Mouse (Mus musculus): ENCODE data around the gene Gon7. TPM values are rescaled to one million over a fixed set of nuclear protein-coding genes. Genes with fewer than 3 reads are reported as not detected.
A peak's percentile ranks its signal among the peaks of the same experiment; 100 is the strongest.

Gene Gon7
- total RNA-seq, 1 experiment: 34.2 TPM

GRCm38 (mm10) chr12:102776035-102776434 lies 18.4 kb upstream of the Gon7 start:
- in situ Hi-C loops (cut with MboI; ENCODE audit: low sequenced_read_pairs in 2 of 2, unreplicated experiment in 2 of 2): no loop called here
- TF ChIP-seq MAFK (IDR thresholded peaks at IDR 0.05; ENCODE audit: insufficient read depth, low read depth, low read length): no peak
- no peak for TF ChIP-seq ZC3H11A (IDR thresholded peaks at IDR 0.05; ENCODE audit: borderline replicate concordance, low read depth, low read length)
- TF ChIP-seq ZNF384 (IDR thresholded peaks at IDR 0.05; ENCODE audit: low read depth, low read length): no peak
- TF ChIP-seq HCFC1 (IDR thresholded peaks at IDR 0.05; ENCODE audit: borderline replicate concordance, insufficient read depth, low read length): no peak
- TF ChIP-seq CHD2 (IDR thresholded peaks at IDR 0.05; ENCODE audit: low read depth, low read length): no peak
- no peak overlapping the region for H3K9ac ChIP-seq (ENCODE audit: insufficient read depth, low read depth, low read length, poor library complexity, severe bottlenecking)
- no peak overlapping the region for H3K27ac ChIP-seq (ENCODE audit: insufficient read depth, low read depth, low read length, poor library complexity, severe bottlenecking)
- no peak overlapping the region for H3K4me3 ChIP-seq (ENCODE audit: insufficient read depth in 1 of 2, low read depth in 1 of 2, low read length in 2 of 2, poor library complexity in 1 of 2, severe bottlenecking in 1 of 2)
- peaks cover 0 to 6% of the 10 kb centered on the region in 2 experiments; a peak in 2 of 4 replicates for H3K4me1 ChIP-seq (ENCODE audit: control insufficient read depth in 2 of 2, insufficient read depth in 2 of 2, low read length in 2 of 2, poor library complexity in 1 of 2)
- no peaks in the 10 kb centered on the region for H3K9me3 ChIP-seq (ENCODE audit: control insufficient read depth, insufficient read depth, low read depth, low read length)
- DNase-seq (ENCODE audit: low read depth, low spot score): no peak
- peaks cover 52% of the 10 kb centered on the region for H3K36me3 ChIP-seq (ENCODE audit: control insufficient read depth, insufficient read depth, low read length, poor library complexity, severe bottlenecking)

DNA sequence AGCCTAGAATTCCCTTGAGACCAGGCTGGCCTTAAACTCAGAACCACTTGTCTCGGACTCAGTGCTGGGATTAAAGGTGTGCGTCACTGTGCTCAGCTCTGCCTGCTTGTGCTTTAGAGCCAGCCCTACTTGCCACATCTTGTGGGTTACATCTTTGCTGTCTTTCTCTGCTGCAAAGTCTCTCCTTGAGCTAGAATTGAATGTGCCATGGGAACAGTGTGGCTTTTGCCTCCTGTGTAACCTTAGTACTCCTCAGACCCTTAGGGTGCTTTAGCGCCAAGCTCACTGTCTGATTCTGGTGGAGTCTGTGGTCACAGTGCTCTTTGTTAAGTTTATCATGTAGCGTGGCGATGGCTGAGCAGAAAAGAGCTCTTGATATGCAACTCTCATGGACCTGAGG lies 15.1 kb upstream of the Gon7 start:
- no peaks in the 10 kb centered on the region for H3K9me3 ChIP-seq (ENCODE audit: control insufficient read depth, insufficient read depth, low read depth, low read length)
- peaks cover 0 to 2% of the 10 kb centered on the region in 2 experiments; a peak in 1 of 4 replicates for H3K4me1 ChIP-seq (ENCODE audit: control insufficient read depth in 2 of 2, insufficient read depth in 2 of 2, low read length in 2 of 2, poor library complexity in 1 of 2)
- H3K27ac ChIP-seq (ENCODE audit: insufficient read depth, low read depth, low read length, poor library complexity, severe bottlenecking): no peak overlapping the region
- TF ChIP-seq HCFC1 (IDR thresholded peaks at IDR 0.05; ENCODE audit: borderline replicate concordance, insufficient read depth, low read length) (no peak), ZNF384 (IDR thresholded peaks at IDR 0.05; ENCODE audit: low read depth, low read length) (no peak), MAFK (IDR thresholded peaks at IDR 0.05; ENCODE audit: insufficient read depth, low read depth, low read length) (no peak), CHD2 (IDR thresholded peaks at IDR 0.05; ENCODE audit: low read depth, low read length) (no peak), ZC3H11A (IDR thresholded peaks at IDR 0.05; ENCODE audit: borderline replicate concordance, low read depth, low read length) (no peak)
- H3K4me3 ChIP-seq (ENCODE audit: insufficient read depth in 1 of 2, low read depth in 1 of 2, low read length in 2 of 2, poor library complexity in 1 of 2, severe bottlenecking in 1 of 2): no peak overlapping the region
- peaks cover 71% of the 10 kb centered on the region for H3K36me3 ChIP-seq (ENCODE audit: control insufficient read depth, insufficient read depth, low read length, poor library complexity, severe bottlenecking)
- no peak for DNase-seq (ENCODE audit: low read depth, low spot score)
- in situ Hi-C loops (cut with MboI; ENCODE audit: low sequenced_read_pairs in 2 of 2, unreplicated experiment in 2 of 2): loop anchor here in 1 of 2 experiments (25.0 kb wide), 1 partner anchor 785 kb away; the partner anchor contains the start of gene Cpsf2
- no peak overlapping the region for H3K9ac ChIP-seq (ENCODE audit: insufficient read depth, low read depth, low read length, poor library complexity, severe bottlenecking)

- TF ChIP-seq ZC3H11A (IDR thresholded peaks at IDR 0.05; ENCODE audit: borderline replicate concordance, low read depth, low read length): no peak
- no peak for TF ChIP-seq CHD2 (IDR thresholded peaks at IDR 0.05; ENCODE audit: low read depth, low read length)
- TF ChIP-seq HCFC1 (IDR thresholded peaks at IDR 0.05; ENCODE audit: borderline replicate concordance, insufficient read depth, low read length): no peak
- TF ChIP-seq ZNF384 (IDR thresholded peaks at IDR 0.05; ENCODE audit: low read depth, low read length): no peak
- peak; percentile 99 for TF ChIP-seq MAFK (IDR thresholded peaks at IDR 0.05; ENCODE audit: insufficient read depth, low read depth, low read length)
- in situ Hi-C loops (cut with MboI; ENCODE audit: low sequenced_read_pairs in 2 of 2, unreplicated experiment in 2 of 2): loop anchor here in 1 of 2 experiments (25.0 kb wide), 1 partner anchor 784 kb away; the partner anchor contains the start of gene Cpsf2
- no peak for DNase-seq (ENCODE audit: low read depth, low spot score)
- Histone ChIP-seq H3K36me3 (ENCODE audit: control insufficient read depth, insufficient read depth, low read length, poor library complexity, severe bottlenecking) (peaks cover 67% of the 10 kb centered on the region), H3K27ac (ENCODE audit: insufficient read depth, low read depth, low read length, poor library complexity, severe bottlenecking) (peak overlapping the region; percentile 83), H3K4me1 (ENCODE audit: control insufficient read depth in 2 of 2, insufficient read depth in 2 of 2, low read length in 2 of 2, poor library complexity in 1 of 2) (peaks cover 0 to 2% of the 10 kb centered on the region in 2 experiments; a peak in 1 of 4 replicates), H3K9me3 (ENCODE audit: control insufficient read depth, insufficient read depth, low read depth, low read length) (no peaks in the 10 kb centered on the region), H3K4me3 (ENCODE audit: insufficient read depth in 1 of 2, low read depth in 1 of 2, low read length in 2 of 2, poor library complexity in 1 of 2, severe bottlenecking in 1 of 2) (no peak overlapping the region), H3K9ac (ENCODE audit: insufficient read depth, low read depth, low read length, poor library complexity, severe bottlenecking) (peak overlapping the region; percentile 47; the same call in 1 of the 2 replicates)
Observed at GRCm38 (mm10) chr12:102771601-102772000, 14.0 kb upstream of the Gon7 start.

DNA sequence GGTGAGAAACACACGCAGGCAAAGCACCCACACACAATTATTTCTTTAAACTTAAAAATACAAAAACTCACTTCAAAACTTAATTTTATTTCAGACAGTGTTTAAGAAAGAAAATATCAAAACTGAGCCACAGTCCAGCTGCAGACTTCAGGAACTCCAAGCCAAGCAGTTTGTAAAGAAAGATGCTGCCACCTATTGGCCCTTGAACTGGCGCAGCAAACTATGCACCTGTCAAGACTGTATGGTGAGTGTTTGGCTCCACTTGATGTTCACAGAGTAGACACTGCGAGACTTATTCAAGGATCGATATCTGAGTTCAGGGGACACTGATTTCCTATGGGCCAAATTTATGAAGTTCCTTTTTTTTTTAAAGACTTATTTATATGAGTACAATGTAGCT lies 11.4 kb upstream of the Gon7 start:
- no peak for DNase-seq (ENCODE audit: low read depth, low spot score)
- Histone ChIP-seq H3K9me3 (ENCODE audit: control insufficient read depth, insufficient read depth, low read depth, low read length) (no peaks in the 10 kb centered on the region), H3K4me3 (ENCODE audit: insufficient read depth in 1 of 2, low read depth in 1 of 2, low read length in 2 of 2, poor library complexity in 1 of 2, severe bottlenecking in 1 of 2) (no peak overlapping the region), H3K4me1 (ENCODE audit: control insufficient read depth in 2 of 2, insufficient read depth in 2 of 2, low read length in 2 of 2, poor library complexity in 1 of 2) (peaks cover 0 to 4% of the 10 kb centered on the region in 2 experiments; a peak in 1 of 4 replicates), H3K9ac (ENCODE audit: insufficient read depth, low read depth, low read length, poor library complexity, severe bottlenecking) (no peak overlapping the region), H3K36me3 (ENCODE audit: control insufficient read depth, insufficient read depth, low read length, poor library complexity, severe bottlenecking) (peaks cover 61% of the 10 kb centered on the region), H3K27ac (ENCODE audit: insufficient read depth, low read depth, low read length, poor library complexity, severe bottlenecking) (no peak overlapping the region)
- TF ChIP-seq MAFK (IDR thresholded peaks at IDR 0.05; ENCODE audit: insufficient read depth, low read depth, low read length) (no peak), HCFC1 (IDR thresholded peaks at IDR 0.05; ENCODE audit: borderline replicate concordance, insufficient read depth, low read length) (no peak), ZNF384 (IDR thresholded peaks at IDR 0.05; ENCODE audit: low read depth, low read length) (no peak), ZC3H11A (IDR thresholded peaks at IDR 0.05; ENCODE audit: borderline replicate concordance, low read depth, low read length) (no peak), CHD2 (IDR thresholded peaks at IDR 0.05; ENCODE audit: low read depth, low read length) (no peak)
- in situ Hi-C loops (cut with MboI; ENCODE audit: low sequenced_read_pairs in 2 of 2, unreplicated experiment in 2 of 2): loop anchor here in 1 of 2 experiments (25.0 kb wide), 1 partner anchor 782 kb away; the partner anchor contains the start of gene Cpsf2
